Mouse (Mus musculus) small intestine, adult 10 weeks (tissue): ENCODE measurements around the gene 4933407L21Rik. TPM values are rescaled to one million over a fixed set of nuclear protein-coding genes. Genes with fewer than 3 reads are reported as not detected.

Source experiments
- polyA plus RNA-seq: library from polyadenylated mRNA; stranded (reverse); fragments of 350-450 nt; fragmentation: Illumina TruSeq; extraction: RNeasy Lipid Tissue Mini Kit (QIAGEN cat#74804); gene quantifications from one replicate; pipeline ENCODE4 v1.2.3, GENCODE M21; 2014; ENCODE audit warnings: low replicate concordance

Gene 4933407L21Rik
- 0.59 TPM for polyA plus RNA-seq

DNA sequence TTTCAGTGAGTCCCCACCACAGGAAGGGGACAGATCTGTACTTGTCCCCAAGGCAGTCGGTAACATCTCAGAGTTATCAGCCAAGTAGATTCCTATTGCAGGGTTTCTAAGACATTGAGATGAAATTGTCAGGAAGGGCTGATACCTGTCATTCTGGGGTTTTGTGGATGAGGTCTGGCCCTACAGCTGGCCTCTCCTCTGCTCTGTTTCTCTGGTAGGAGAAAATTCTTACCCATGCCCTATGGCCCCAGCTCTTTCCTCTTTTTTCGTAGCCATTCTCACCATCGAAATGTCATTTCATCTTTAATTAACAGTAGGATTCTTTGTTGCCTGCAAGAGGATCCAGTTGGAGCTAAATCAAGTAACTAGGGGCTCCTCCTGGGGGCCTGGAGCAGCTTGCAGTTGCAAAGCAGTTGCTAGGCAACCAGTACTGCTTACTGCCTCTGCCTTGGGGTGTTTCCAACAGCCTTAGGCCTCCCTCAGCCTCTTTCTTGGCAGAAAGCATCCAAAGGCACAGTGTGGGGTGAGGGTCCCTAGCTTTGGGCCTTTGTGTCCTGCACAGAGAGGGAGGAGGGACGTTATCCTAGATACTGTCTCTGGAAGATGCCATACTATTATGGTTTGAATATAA is at the start of gene 4933407L21Rik:
Gene 4933407L21Rik, plus strand, starts transcription at position 427 of the 631 bp plus-strand sequence.

DNA sequence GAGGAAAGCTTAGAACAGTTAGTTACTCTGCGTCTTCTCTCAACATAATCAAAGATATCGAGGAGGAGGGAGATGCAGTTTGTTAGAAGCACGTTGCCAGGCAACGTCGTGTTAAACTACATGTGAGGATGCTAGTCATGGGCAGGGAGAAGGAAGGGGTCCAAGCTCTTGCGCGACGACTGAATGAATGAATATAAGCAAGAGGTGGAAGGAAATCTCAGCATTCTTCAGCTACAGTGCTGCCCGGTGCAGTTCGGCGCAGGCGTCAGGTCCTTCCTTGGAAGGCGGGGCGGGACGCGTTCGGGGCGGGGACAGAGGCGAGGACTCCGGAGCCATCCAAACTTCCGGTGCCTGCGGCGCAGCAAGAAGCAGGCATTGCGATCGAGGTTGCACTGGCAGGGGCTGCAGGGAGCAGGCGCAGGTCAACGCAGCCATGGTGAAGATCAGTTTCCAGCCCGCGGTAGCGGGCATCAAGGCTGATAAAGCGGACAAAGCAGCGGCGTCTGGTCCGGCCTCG is 34.0 kb upstream of the 4933407L21Rik start, which contains the start of gene Itm2c:
Gene Itm2c, plus strand, starts transcription at position 51 of the 517 bp plus-strand sequence.

DNA sequence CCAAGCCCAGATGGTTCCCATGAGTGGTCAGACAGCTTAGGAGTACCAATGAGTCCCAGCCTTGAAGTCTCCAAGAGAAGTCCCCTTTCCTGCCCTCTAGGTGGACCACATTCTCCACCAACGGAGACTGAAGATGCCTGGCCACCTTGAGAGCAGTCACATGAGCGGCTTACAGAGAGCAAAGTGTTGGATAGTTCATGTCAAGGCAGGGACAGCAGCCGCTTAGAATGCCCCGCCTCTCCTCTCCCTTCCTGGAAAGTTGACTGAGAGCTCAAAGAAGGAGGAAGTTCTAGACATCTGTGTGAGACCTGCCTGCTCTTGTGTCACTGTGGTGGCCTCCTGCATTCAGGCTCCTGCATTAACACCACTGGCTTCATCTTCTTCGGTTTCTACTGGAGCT is 32.6 kb downstream of the 4933407L21Rik start, which contains the start of gene Gpr55:
Gene Gpr55, minus strand, starts transcription at position 135 of the 400 bp plus-strand sequence.

Other genes with a start within 250 kb of the 4933407L21Rik start
- gene A630001G21Rik, start 149.8 kb upstream of the 4933407L21Rik start, polyA plus RNA-seq = 2.9 TPM
- gene Cab39, start 135.0 kb upstream of the 4933407L21Rik start, polyA plus RNA-seq = 328 TPM
- 0.59 TPM for gene Itm2c, start 34.2 kb upstream of the 4933407L21Rik start, polyA plus RNA-seq
- gene Gpr55, start 32.5 kb downstream of the 4933407L21Rik start, polyA plus RNA-seq = 7.4 TPM
- gene Spata3, start 88.3 kb downstream of the 4933407L21Rik start, polyA plus RNA-seq = not detected
- gene 2810459M11Rik, start 117.4 kb downstream of the 4933407L21Rik start, polyA plus RNA-seq = 12.8 TPM
- gene Psmd1, start 135.9 kb downstream of the 4933407L21Rik start, polyA plus RNA-seq = 127 TPM
- gene Htr2b, start 183.5 kb downstream of the 4933407L21Rik start, polyA plus RNA-seq = 4.1 TPM
- gene Gm21972, start 205.2 kb downstream of the 4933407L21Rik start, polyA plus RNA-seq = 0.85 TPM
- gene Armc9, start 226.3 kb downstream of the 4933407L21Rik start, polyA plus RNA-seq = 2.5 TPM